Mouse (Mus musculus) layer of hippocampus, postnatal 36 days (tissue): ENCODE measurements around the gene Hal. TPM values are rescaled to one million over a fixed set of nuclear protein-coding genes. Genes with fewer than 3 reads are reported as not detected.
"Not testable (repeated sequence)": the region's sequence is repeated elsewhere in the genome, so short reads cannot be mapped to it uniquely, and the experiment has no call there.

Experiments
- DNase-seq, 2 experiments: peaks; one replicate each; pipeline ENCODE4 v3.0.0; 2022
- total RNA-seq, 2 experiments: library from RNA; stranded (reverse); gene quantifications; 2 replicates each; pipeline ENCODE4 v1.2.3; 2021

The Hal gene
- total RNA-seq, 2 experiments from 2014 or later = 0.25 TPM; not detected in 1

GRCm38 (mm10) chr10:93517754-93518153 lies 29.2 kb downstream of the Hal start:
- no peak for DNase-seq

GRCm38 (mm10) chr10:93518186-93518585 lies 29.6 kb downstream of the Hal start:
- DNase-seq = no peak

- no peak for DNase-seq
Observed at GRCm38 (mm10) chr10:93518620-93519019, 30.1 kb downstream of the Hal start.

- DNase-seq = no peak
Observed at GRCm38 (mm10) chr10:93519159-93519558, 30.6 kb downstream of the Hal start.

- DNase-seq = no peak
Observed at GRCm38 (mm10) chr10:93519756-93520155, 31.2 kb downstream of the Hal start.

- DNase-seq = no peak
Observed at GRCm38 (mm10) chr10:93520994-93521393, 32.4 kb downstream of the Hal start.

GRCm38 (mm10) chr10:93525329-93525728 lies 36.8 kb downstream of the Hal start:
- DNase-seq = no peak

- no peak for DNase-seq
Observed at GRCm38 (mm10) chr10:93538287-93538686, 49.7 kb downstream of the Hal start.

GRCm38 (mm10) chr10:93538818-93539217 lies 50.2 kb downstream of the Hal start:
- DNase-seq = no peak

GRCm38 (mm10) chr10:93539775-93540430 lies 51.3 kb downstream of the Hal start, which contains the start of gene Amdhd1:
Gene Amdhd1, minus strand, starts transcription at chr10:93540033.
- DNase-seq = peak; percentile 44 to 52

GRCm38 (mm10) chr10:93540431-93541210 lies 52.1 kb downstream of the Hal start, which contains the start of gene Ccdc38:
Gene Ccdc38, plus strand, starts transcription at chr10:93540632.
- no peak for DNase-seq

- no peak for DNase-seq
Observed at GRCm38 (mm10) chr10:93541585-93541984, 53.0 kb downstream of the Hal start.

GRCm38 (mm10) chr10:93542356-93542755 lies 53.8 kb downstream of the Hal start:
- DNase-seq = no peak

- no peak for DNase-seq
Observed at GRCm38 (mm10) chr10:93543176-93543575, 54.6 kb downstream of the Hal start.

- no peak for DNase-seq
Observed at GRCm38 (mm10) chr10:93544172-93544571, 55.6 kb downstream of the Hal start.

- no peak for DNase-seq
Observed at GRCm38 (mm10) chr10:93547741-93548270, 59.2 kb downstream of the Hal start.

GRCm38 (mm10) chr10:93548991-93549390 lies 60.4 kb downstream of the Hal start:
- DNase-seq = peak; percentile 52 to 65

- no peak for DNase-seq
Observed at GRCm38 (mm10) chr10:93549821-93550220, 61.3 kb downstream of the Hal start.

- no peak for DNase-seq
Observed at GRCm38 (mm10) chr10:93552596-93552995, 64.0 kb downstream of the Hal start.

GRCm38 (mm10) chr10:93557971-93558370 lies 69.4 kb downstream of the Hal start:
- DNase-seq = not testable (repeated sequence)

GRCm38 (mm10) chr10:93559786-93560185 lies 71.2 kb downstream of the Hal start:
- no peak for DNase-seq

GRCm38 (mm10) chr10:93564518-93565090 lies 76.0 kb downstream of the Hal start:
- DNase-seq = no peak

GRCm38 (mm10) chr10:93567066-93567465 lies 78.5 kb downstream of the Hal start:
- DNase-seq = no peak
